Mouse (Mus musculus): ENCODE measurements around the gene Synpo2.

Gene Synpo2

DNA sequence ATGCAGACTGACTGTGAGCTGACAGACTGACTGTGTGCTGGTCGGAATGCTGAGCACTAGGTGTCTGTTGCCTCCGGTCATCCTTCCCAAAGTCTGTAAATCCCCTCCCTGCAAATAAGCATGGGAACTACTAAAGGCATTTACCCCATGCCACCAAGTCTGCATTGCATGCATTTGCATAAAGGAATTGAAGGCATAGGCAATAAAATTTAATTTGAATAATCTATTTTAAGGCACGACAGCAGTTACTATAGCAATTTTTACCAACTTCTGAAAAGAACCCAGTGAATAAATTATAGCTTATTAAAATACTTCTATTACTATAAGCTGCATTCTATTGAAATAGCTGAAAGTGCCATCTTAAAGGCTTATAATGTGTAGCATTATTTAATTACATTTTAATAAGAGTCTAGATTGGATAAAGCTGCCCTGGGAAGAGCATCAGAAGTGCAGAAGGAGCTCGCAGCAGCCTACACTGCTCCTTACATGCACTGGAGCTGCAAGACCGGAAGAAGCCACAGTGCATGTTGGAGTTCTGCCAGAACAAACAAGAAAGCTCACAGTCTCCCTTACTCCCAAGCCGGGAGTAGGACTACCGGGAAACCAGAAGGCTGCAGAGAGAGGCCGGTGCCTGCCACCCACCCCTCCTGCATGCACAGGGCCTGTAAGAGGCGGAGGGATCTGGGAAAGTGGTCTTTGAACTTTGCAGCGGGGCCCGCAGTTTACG is 142.9 kb downstream of the Synpo2 start:
- DNase-seq (ENCODE audit: low read depth, low spot score) = no peak

DNA sequence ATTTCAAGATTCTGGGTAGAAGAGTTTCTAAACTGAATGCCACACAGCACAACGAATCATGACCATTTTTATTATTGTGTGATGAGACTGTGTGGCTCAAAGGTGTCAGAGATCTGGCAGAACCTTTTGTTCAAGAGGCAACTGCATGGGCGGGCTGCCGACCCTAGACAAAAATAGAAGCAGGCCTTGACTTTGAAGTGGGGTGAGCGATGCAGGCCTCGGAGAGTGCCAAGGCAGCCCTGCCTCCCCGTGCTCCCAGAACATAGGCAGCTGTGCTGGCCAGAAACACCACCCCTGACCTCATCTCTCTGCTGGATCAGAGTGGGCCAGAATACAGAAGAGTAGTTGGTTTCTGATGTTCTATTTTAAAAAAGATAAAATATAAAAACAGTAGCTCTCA is 143.5 kb downstream of the Synpo2 start:
- DNase-seq (ENCODE audit: low read depth, low spot score) = no peak

DNA sequence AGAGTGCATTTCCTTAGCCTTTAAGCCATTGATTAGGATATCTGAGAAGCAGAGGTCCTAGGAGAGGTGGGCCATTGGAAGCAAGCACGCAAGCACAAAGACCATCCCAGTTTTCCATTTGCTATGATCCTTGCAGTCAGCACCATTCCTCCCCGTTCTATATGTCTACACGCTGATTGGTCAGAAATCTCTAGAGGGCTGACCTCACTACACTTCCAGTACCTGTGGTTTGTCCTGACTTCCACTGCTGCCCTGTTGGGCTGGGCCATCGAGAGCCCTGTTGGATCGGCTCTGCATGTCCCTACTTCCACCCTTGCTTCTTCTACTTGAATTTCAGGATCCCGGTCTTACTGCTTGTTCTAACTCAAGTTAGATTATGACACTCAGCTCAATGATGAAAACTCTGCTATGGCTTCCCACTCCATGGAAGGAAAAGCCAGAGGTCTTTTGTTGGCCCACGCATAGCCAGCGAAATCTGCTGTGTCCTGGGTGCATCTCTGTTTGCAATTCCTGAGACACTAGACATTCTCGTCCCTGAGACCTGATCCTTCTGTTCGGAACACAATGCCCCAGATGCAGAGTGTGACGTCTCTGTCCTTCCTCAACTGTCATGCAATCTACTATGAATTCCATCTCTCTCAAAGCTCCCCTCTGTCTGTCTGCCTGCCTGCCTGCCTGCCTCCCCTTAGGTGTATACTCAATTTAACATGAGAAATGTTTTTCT is 146.5 kb downstream of the Synpo2 start:
- DNase-seq (ENCODE audit: low read depth, low spot score) = no peak

DNA sequence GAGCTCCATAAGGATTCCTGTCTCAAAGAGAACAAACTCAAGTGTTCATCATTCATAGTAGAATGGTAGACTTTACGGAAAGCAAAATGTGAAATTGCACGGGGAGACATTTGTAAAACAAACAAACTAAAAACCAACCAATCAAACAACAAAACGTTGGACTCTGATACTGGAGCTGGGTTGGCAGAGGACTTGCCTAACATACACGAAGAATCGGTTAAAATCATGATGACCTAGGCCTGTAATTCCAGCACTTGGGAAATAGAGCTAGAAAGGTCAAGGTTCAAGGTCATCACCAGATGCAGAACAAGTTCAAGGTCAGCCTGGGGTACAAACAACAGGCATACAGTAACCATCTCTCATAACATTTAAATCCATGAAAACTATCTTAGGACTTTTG is 147.7 kb downstream of the Synpo2 start:
- no peak for DNase-seq (ENCODE audit: low read depth, low spot score)

DNA sequence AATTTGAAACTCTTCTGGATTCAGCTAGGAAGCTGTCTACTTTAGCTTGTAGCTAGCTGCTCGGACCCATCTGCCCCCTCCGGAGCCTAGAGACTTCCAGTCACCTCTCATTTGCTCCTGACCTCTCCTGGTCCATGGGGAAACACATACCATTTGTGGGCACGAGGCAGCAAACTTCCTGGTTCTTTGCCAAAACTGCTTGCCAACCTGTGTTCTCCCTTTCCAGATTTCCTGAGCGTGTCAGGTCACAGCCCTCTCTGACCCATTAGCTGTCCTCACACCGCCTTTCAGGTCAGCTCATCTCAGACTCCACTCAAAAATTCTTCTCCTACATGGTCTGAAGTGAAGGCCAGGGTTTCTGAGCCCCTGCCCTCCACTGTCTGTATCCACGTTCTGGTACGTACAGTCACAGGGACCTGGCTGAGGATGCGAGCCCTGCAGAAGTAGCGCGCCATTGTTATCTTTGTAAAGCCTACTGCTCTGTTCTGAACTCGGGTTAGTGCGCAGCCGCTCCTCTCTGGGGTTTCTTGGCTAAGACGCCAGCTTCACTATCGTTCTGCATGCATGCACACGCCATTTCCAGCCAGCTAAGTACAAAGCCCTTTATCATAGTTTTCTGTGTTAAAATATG is 150.0 kb downstream of the Synpo2 start:
- DNase-seq (ENCODE audit: low read depth, low spot score) = no peak

DNA sequence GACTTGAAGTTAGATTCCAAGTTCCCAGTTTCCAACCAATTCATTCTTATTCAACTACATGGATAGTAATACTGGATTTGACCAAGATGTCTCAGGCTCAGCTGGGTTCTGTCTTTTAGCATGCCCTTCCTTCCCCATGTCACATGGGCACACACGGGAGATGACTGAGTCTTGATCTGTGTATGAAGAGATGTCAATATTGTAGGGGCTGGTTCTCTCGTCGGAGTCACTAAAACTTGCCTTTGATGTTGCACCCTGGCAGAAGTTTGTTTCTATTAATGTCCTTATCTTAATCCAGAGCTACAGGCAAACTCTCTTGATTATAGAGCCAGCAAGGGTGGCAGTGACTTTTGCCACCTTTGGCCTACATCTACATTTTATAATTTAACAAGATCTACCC is 154.3 kb downstream of the Synpo2 start:
- no peak for DNase-seq (ENCODE audit: low read depth, low spot score)

DNA sequence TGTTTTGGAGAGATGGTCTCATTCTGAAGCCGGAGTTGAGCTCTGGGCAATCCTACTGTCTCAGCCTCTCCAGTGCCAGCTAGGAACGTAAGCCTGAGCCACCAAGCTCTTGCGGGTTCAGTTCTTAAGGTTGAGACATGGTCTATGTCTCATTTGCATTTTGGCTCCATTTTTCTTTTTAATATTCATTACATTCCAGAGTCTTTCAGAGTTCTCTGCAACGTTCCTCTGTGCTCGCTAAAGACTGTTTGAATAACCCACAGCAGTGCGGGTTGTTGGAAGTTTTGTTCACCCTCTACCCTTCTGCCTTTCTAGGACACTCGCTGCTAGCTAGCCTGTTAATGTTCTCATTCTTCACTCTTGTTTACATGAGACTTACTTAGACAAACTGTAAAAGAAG is 155.0 kb downstream of the Synpo2 start:
- DNase-seq (ENCODE audit: low read depth, low spot score) = no peak

DNA sequence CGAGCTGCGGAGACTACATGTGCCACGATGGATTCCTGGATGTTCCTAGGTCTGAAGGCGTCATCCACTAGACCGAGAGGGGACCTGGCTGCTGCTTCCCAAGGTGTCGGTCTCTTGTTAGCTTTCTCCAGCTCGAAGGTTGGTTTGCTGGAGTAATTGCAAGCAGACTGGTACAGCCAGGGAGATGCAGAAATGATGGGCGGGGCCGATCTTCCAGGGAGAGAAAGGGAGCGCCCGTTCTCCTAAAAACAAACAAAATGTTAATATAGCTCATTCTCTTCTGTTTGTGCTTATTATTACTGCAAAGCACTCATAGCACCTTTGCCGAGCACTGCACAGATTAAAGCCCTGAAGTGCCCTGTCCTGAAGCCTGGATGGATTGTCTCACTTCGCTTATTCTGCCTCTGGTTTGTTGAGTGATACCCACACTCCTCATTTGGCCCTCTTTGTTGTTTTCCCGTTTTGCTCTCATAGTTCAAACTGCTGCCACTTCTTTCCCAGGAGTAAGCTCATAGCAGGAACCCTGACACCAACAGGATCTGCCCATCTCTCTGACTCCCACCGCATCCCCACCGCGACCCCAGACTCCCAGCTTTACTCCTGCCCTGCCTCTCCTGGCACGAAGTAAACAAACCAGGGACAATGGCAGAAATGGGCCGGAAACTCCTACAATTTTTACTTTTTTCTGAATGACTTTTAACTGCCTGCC is 155.8 kb downstream of the Synpo2 start:
- no peak for DNase-seq (ENCODE audit: low read depth, low spot score)

DNA sequence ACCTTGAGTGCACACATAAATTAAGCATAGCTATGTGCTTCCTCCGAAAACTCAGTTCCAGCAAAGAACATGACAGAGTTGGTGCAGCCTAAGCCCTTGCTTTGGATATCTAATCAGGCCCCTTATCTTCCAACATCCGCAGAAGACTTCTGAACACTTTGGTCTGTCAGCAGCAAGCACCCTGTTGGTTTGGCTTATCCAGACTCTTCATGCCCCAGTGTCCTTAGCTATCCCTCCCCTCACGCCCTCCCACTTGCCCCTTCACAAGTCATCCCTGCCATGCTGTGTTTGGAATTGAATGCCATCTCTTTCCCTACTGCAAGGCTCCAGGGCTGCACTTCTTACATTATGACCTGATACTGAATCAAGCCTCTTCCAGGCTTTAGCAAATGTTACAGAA is 160.2 kb downstream of the Synpo2 start:
- DNase-seq (ENCODE audit: low read depth, low spot score) = no peak

DNA sequence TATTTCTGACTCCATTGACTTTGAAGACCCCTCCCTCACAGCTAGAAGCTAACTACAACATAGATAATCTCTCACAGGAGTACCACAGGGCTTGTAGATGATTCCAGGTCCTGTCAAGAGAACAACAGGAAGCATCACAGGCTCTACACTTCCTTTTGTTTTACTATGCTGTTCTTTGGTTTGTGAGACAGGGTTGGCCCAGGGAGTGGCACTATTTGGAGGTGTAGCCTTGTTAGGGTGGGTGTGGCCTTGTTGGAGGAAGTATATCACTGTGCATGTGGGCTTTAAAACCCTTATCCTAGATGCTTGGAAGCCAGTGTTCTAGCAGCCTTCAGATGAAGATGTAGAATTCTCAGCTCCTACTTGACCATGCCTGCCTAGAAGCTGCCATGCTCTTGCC is 160.9 kb downstream of the Synpo2 start:
- DNase-seq (ENCODE audit: low read depth, low spot score) = no peak

DNA sequence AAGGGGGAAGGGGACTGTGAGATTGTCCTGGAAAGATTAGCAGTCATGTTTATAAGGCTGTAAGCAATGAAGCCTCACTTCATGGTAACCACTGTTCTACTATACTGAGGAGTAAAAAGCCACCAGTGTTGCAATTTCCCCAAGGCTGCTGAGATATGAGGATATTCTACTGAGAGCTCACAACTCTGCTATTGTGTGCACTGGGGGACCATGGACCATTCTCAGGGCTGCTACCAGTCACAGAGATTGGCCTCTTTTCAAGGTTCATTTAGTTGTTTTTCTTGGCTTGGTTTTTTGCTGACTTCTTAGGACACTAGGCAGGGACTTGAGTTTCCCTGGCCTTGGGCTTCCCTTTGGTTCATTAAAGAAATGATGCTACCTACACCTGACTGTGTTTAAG is 162.6 kb downstream of the Synpo2 start:
- no peak for DNase-seq (ENCODE audit: low read depth, low spot score)

DNA sequence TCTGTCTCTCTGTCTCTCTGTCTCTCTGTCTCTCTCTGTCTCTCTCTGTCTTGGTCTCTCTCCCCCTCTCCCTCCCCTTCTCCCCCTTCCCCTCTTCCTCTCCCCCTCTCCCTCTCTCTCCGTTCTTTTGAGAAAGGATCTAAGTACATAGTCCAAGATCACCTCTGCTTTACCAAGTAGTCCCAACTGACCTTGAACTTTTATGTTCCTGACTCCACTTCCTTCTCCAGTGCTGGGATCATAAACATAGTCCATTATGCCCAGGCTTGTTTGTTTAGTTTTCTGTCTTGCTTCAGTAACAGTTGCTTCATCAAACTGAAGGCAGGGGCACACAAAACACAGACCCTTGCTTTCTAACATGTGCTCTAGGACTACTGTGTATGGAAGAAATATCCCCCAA is 163.5 kb downstream of the Synpo2 start:
- DNase-seq (ENCODE audit: low read depth, low spot score) = no peak

DNA sequence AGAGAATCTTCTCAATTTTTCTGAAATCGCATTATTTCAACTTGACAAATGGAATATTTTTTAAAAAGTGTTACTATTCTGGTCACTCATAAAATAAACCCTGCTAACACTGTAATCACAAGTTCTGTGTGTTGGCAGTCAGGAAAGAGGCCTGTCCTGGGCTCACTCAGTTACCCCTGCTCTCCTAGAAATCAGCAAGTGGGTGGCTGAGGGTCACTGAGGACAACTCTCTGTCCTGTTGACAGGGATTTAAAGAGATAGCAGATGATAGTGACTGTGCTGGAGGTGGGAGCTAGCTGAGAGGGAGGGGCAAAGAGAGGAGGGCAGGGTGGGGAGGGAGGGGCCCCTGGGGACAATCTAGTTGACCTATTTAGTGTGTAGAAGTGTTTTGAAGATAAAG is 165.0 kb downstream of the Synpo2 start:
- no peak for DNase-seq (ENCODE audit: low read depth, low spot score)

DNA sequence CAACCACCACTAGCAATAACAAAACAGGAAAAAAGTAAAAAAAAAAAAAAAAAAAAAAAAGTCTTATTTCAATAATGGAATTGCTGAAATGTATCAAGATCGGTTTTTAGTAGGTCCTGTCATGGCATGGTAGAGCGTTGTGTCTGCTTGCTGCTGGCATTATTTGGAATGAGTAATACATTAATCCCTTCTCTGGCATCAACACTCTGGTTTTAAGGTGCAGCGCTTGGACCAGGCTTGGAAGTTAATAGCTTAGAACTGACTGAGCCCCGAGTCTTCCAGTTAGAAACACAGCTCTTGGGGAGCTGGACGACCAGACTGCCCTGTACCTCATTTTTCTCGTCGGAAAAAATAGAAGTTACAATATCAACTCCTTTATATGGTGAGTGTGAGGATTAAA is 169.1 kb downstream of the Synpo2 start:
- DNase-seq (ENCODE audit: low read depth, low spot score) = no peak

DNA sequence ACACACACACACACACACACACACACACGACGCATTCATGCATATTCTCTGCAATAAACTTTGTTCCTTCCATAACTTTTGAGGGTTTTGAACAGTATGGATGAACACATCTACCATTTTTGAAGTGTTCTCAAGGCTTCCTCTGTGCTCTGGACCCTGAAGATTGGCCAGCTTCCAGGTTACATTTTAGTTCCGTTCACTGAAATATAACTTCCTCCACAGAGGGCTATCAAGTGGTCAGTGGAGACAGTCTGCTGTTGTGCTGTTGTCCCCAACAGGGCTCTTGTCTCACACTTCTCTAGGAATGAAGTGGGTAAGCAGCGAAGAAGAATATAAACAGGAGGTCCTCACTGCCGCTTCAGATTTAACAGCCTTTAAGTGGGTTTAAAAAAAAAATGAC is 170.5 kb downstream of the Synpo2 start:
- no peak for DNase-seq (ENCODE audit: low read depth, low spot score)

DNA sequence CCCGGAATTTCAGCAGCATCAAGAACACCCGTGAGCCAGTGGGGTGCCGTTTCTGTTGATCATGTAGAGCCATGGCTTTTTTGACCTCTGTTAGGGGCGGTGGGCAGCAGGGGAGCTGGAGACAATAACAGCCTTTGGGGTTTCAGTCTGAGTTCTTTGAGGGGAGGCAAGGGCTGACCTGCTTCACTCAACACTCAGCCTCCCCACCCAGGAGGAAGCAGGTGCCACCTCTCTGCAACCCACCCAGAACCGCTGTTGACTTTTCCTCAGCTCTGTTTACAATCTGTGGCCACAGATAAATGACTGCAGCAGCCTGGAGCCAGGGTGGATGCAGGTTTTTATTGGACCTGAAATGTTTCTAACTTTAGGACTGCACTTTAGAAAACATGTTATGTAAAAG is 171.8 kb downstream of the Synpo2 start:
- peak; percentile 55 for DNase-seq (ENCODE audit: low read depth, low spot score)

DNA sequence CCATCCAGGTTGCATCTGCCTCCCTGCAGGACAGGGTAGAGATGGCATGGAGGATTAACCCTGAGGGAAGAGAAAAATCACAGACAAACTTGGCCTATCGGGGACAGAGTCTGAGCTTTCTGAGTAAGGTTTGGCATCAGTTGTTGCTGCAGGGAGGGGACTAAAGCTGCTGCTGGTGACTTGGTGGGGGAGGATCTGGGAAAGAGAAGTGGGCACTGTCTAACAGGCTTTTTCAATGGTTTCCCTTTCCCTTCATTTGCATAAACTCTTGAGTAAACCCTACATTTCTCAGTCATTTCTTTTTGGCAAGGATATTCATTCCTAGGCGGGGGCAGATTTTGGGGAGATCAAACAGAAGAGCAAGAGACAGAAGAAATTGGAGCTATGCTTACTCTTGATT is 174.0 kb downstream of the Synpo2 start:
- no peak for DNase-seq (ENCODE audit: low read depth, low spot score)

DNA sequence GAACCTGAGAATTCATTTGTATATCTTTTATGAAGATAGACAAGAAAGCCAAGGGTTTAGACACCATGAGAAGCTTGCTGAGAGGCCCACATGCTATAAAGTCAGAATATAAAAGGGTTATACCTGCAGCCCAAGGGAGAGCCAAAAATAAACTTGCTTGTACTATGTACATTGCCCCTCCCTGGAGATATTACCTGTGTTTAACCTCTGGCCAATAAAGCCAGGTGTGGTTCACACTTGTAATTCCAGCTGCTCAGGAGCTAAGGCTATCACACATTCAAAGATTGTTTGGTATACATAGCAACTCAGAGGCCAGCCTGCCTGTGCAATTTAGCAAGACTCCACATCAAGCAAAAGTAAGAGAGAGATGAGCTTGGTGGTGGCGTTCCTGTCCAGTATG is 177.1 kb downstream of the Synpo2 start:
- DNase-seq (ENCODE audit: low read depth, low spot score) = no peak

DNA sequence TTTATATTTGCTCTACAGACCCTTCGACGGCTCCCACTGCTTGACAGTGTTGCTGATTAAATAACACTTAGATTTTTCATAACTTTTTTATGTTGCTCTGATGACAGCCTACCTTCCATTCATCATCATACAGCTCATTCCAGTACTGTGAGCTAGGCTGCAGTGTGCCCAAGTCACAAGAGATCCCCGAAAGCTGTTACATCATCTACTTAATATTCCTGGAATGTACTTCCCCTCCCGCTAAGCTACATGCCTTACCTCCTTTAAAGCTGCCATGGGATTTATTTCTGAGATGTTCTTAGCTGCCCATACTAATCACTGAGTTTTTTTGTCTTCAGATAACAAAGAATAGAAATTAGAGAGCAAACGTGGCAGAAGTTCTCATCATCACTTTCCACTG is 181.8 kb downstream of the Synpo2 start:
- peak; percentile 14 for DNase-seq (ENCODE audit: low read depth, low spot score)

DNA sequence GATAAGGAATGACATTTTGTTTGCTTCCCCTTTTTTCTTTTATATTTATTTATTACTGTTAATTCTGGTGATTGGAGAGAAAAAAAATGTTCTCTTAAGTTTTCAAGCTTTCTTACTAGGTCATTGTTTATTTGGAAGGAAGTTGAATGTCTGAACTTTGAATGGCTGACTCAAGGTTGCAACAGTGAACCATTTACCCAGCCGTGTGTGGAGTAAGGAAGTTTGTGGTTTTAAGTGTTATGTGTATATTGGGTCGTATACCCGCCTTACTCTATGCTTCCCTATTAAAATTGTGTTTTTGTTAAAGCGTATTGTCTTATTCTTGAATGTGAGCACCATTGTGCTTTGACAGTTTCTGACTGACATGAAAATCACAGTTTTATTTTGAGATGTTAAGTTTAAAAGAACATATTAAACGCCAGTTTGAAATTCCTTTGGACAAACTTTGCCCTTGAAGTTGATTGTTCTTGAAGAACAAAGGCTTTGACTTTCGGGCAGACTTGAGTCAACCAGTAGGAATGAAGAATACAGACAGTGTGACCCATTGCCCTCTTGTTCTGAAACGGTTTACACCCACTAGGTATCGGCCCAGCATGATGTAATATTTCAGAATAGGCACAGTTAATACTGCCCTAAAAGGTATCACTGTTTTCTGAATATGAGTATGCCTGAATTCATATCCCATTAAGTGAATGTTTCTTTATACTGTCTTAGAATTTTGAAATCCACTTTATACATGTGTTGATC is 182.6 kb downstream of the Synpo2 start:
- peak; percentile 15 for DNase-seq (ENCODE audit: low read depth, low spot score)

DNA sequence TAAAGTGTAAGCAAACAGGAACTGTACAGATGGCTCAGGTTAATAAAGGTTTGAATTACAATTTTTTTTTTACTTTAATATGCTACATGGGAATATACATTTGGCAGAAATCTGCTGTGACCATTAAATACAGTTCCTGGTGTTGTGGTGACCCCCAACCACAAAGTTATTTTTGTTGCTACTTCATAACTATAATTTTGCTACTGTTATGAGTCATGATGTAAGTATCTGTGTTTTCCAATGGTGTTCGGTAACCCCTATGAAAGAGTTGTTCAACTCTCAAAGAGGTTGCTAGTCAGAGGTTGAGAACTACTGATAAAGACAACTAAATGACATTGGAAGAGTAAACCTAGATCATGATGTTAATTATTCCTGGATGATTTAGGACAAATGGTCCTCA is 193.6 kb downstream of the Synpo2 start:
- no peak for DNase-seq (ENCODE audit: low read depth, low spot score)

DNA sequence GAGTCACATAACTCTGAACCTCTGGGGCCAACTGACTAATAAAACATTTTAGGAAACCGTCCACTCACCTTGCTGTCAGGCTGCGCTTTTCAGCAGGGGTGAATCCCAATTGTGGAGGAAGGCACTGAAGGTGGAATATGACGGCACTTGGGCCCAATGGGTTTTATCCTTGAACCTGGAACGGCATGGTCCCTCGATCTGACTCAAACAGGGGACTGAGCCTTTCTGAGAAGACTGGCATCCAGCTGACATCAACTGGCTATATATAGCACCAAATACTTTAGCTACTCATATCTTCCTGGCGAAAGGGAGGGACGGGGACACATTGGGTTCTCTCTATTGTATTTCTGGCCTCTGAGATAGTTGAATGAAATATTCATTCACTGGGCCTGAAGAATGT is 201.2 kb downstream of the Synpo2 start, which contains the start of gene Myoz2:
Myoz2 (minus strand) TSS at position 264 of the 400 bp plus-strand sequence.
- DNase-seq (ENCODE audit: low read depth, low spot score) = no peak
